Mouse (Mus musculus) cerebellum, postnatal 25 days (tissue): ENCODE measurements at regions not wholly inside any gene's neighbourhood (a gene's known extent, or its start where the extent isn't known, plus 50 kb on each side); places are given as distances from the start of the nearest gene placed in this dataset.
A peak's percentile ranks its signal among the peaks of the same experiment; 100 is the strongest.
"Not testable (repeated sequence)": the region's sequence is repeated elsewhere in the genome, so short reads cannot be mapped to it uniquely, and the experiment has no call there.

Experiments used
- DNase-seq, 2 experiments: peaks; one replicate each; pipeline ENCODE4 v3.0.0; 2021; ENCODE audit warnings: mixed read lengths in 2 of 2

DNA sequence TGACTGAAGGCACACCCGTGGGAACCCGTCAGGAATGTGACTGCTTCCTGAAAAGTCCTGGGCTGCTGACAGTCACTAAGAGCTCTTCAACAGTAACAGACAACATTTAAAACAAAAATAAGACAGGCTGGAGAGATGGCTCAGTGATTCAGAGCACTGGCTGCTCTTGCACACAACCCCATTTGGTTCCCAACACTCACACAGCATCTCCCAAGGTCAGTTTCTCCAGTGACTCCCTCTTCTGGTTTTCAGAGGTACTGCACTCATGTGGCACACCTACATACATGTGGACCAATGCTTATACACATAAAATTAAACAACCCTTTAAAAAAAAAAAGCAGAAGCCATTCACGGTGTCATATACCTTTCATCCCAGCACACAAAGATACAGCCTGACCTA is 305.8 kb upstream of the Asap2 start:
- not testable (repeated sequence) for DNase-seq

DNA sequence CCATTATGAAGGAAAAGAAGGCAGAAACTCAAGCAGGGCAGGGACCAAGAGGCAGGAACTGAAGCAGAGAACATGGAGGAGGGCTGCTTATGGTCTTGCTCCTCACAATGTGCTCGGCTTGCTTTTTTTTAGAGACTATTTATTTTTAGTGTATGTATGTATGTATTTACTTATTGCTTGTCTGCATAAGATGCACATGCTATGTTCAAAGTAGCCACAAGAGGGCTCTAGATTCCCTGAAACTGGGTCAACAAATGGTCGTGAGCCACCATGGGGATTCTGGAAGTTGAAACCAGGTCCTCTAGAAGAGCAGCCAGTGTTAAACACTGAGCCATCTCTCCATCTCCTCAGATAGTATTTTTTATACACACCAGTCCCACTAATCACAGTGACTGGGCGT is 293.0 kb upstream of the Asap2 start:
- DNase-seq: peak in 1 of 2 experiments; percentile 2
